Mouse (Mus musculus) embryonic fibroblast, embryonic 13.5 days (primary cell): ENCODE results near the gene Xrn2. TPM values are rescaled to one million over a fixed set of nuclear protein-coding genes. Genes with fewer than 3 reads are reported as not detected.

Experiments
- H3K27ac ChIP-seq: 2 replicates; pipeline ENCODE4 v1.5.1; 2012; ENCODE audit warnings: low read length, control low read depth, inconsistent platforms; ENCODE audit not compliant: insufficient read depth
- H3K4me1 ChIP-seq: 2 replicates; pipeline ENCODE4 v1.6.1; 2011; ENCODE audit warnings: low read length; ENCODE audit not compliant: control insufficient read depth, insufficient read depth
- H3K4me3 ChIP-seq: 2 replicates; pipeline ENCODE4 v1.5.1; 2011; ENCODE audit warnings: mild to moderate bottlenecking, control low read depth, low read length; ENCODE audit not compliant: insufficient read depth
- CTCF ChIP-seq: IDR thresholded peaks from 2 replicates; pipeline ENCODE4 v1.5.1; 2011; ENCODE audit warnings: mild to moderate bottlenecking, control low read depth, low read length, moderate library complexity, borderline replicate concordance; ENCODE audit not compliant: insufficient read depth
- POLR2A ChIP-seq: IDR thresholded peaks from 2 replicates; pipeline ENCODE4 v1.6.1; 2011; ENCODE audit warnings: low read depth, mild to moderate bottlenecking, control low read depth, low read length, moderate library complexity
- polyA plus RNA-seq: library from polyadenylated mRNA; stranded (reverse); fragments of >200 nt; gene quantifications from 2 replicates; pipeline ENCODE4 v1.2.4, GENCODE M21; 2011; ENCODE audit warnings: low read depth; ENCODE audit not compliant: missing spikeins, insufficient read length

The Xrn2 gene
- 88.1 and 105 TPM in 2 replicates for polyA plus RNA-seq

GRCm38 (mm10) chr2:147012623-147013184 lies at the start of gene Xrn2:
Gene Xrn2 (plus strand): TSS chr2:147012996.
- no peak for TF ChIP-seq CTCF
- TF ChIP-seq POLR2A = peak; percentile 67
- peaks cover 2% of the 10 kb centered on the region; the same call in 1 of the 2 replicates for H3K4me1 ChIP-seq
- peak within 1 kb of the TSS; percentile 94 for H3K4me3 ChIP-seq
- H3K27ac ChIP-seq = peak within 1 kb of the TSS; percentile 97

- no peak for TF ChIP-seq CTCF
- no peak for TF ChIP-seq POLR2A
- no peak overlapping the region for H3K4me3 ChIP-seq
- no peak overlapping the region for H3K27ac ChIP-seq
- no peaks in the 10 kb centered on the region for H3K4me1 ChIP-seq
Measured at GRCm38 (mm10) chr2:146975024-146975423, 37.8 kb upstream of the Xrn2 start.

- H3K4me1 ChIP-seq = no peaks in the 10 kb centered on the region
- H3K4me3 ChIP-seq = no peak overlapping the region
- no peak for TF ChIP-seq POLR2A
- no peak for TF ChIP-seq CTCF
- no peak overlapping the region for H3K27ac ChIP-seq
Measured at GRCm38 (mm10) chr2:146975453-146976028, 37.3 kb upstream of the Xrn2 start.

GRCm38 (mm10) chr2:146982786-146983185 lies 30.0 kb upstream of the Xrn2 start:
- TF ChIP-seq POLR2A (no peak), CTCF (no peak)
- Histone ChIP-seq H3K4me1 (no peaks in the 10 kb centered on the region), H3K27ac (no peak overlapping the region), H3K4me3 (no peak overlapping the region)

- TF ChIP-seq CTCF (no peak), POLR2A (no peak)
- no peaks in the 10 kb centered on the region for H3K4me1 ChIP-seq
- no peak overlapping the region for H3K27ac ChIP-seq
- H3K4me3 ChIP-seq = no peak overlapping the region
Measured at GRCm38 (mm10) chr2:146984831-146985230, 28.0 kb upstream of the Xrn2 start.

- Histone ChIP-seq H3K4me3 (no peak overlapping the region), H3K4me1 (no peaks in the 10 kb centered on the region), H3K27ac (no peak overlapping the region)
- TF ChIP-seq POLR2A (no peak), CTCF (no peak)
Measured at GRCm38 (mm10) chr2:146985807-146986206, 27.0 kb upstream of the Xrn2 start.

GRCm38 (mm10) chr2:146986429-146986828 lies 26.4 kb upstream of the Xrn2 start:
- no peak overlapping the region for H3K4me3 ChIP-seq
- TF ChIP-seq POLR2A (no peak), CTCF (no peak)
- no peaks in the 10 kb centered on the region for H3K4me1 ChIP-seq
- no peak overlapping the region for H3K27ac ChIP-seq

- TF ChIP-seq CTCF (no peak), POLR2A (no peak)
- H3K27ac ChIP-seq = no peak overlapping the region
- H3K4me1 ChIP-seq = peaks cover 2% of the 10 kb centered on the region; the same call in 1 of the 2 replicates
- H3K4me3 ChIP-seq = no peak overlapping the region
Measured at GRCm38 (mm10) chr2:147007265-147007664, 5.5 kb upstream of the Xrn2 start.

GRCm38 (mm10) chr2:147009084-147009483 lies 3.7 kb upstream of the Xrn2 start:
- peaks cover 2% of the 10 kb centered on the region; the same call in 1 of the 2 replicates for H3K4me1 ChIP-seq
- no peak for TF ChIP-seq POLR2A
- TF ChIP-seq CTCF = no peak
- no peak overlapping the region for H3K27ac ChIP-seq
- no peak overlapping the region for H3K4me3 ChIP-seq

- Histone ChIP-seq H3K27ac (no peak overlapping the region), H3K4me1 (peaks cover 2% of the 10 kb centered on the region; the same call in 1 of the 2 replicates), H3K4me3 (no peak overlapping the region)
- TF ChIP-seq CTCF (no peak), POLR2A (no peak)
Measured at GRCm38 (mm10) chr2:147010141-147010540, 2.7 kb upstream of the Xrn2 start.

- TF ChIP-seq CTCF (no peak), POLR2A (no peak)
- Histone ChIP-seq H3K27ac (no peak overlapping the region), H3K4me3 (no peak overlapping the region), H3K4me1 (peaks cover 2% of the 10 kb centered on the region; the same call in 1 of the 2 replicates)
Measured at GRCm38 (mm10) chr2:147010952-147011351, 1.8 kb upstream of the Xrn2 start.
